Mouse (Mus musculus): ENCODE measurements around the gene Sp6.

DNA sequence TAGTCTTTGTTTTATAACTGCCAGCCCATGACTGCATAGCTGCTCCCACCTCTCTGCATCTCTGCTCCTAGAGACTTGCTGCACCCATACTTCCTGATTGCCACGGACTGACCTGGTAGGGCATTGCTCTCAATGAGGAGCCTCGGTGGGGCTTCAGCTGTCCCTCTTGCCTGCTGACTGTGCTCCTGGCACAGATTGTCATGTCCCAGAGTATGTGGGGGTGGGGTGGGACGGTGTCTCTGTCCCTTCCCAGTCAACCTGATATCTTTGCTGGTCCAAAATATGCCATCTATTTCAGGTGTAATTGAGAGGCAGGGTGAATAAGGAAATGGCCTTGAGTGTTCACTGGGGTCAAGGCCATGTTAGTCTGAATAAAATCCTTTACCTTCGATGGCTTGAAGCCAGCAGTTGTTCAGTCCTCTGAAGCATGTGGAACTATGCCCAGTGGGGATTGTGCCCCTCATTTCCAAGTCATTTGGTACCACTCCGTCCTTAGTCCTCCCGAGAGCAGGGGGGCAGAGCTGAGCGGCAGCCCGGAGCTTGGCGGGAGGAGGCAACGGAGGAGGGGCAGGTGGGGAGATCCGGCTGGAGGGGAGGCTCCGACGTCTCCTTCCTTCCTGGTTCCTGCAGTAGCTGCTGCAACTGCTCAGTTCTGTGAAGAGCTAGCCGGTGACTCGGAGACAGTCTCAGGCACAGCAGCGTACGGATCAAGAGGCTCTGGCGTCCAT lies 37.2 kb downstream of the Sp6 start, which contains the start of gene Osbpl7:
- TF ChIP-seq CTCF (IDR thresholded peaks at IDR 0.05; ENCODE audit: control insufficient read depth, insufficient read depth, insufficient replicate concordance, low read depth, low read length) (no peak; the same call in 1 of the 2 replicates), POLR2A (IDR thresholded peaks at IDR 0.05; ENCODE audit: control insufficient read depth, low read depth, low read length) (peak; percentile 59)
